Mouse (Mus musculus) hindbrain, embryonic 13.5 days (tissue): ENCODE measurements at regions not wholly inside any gene's neighbourhood (a gene's known extent, or its start where the extent isn't known, plus 50 kb on each side); places are given as distances from the start of the nearest gene placed in this dataset.

ENCODE experiments used
- ATAC-seq: fragments of 200-750 bp; cut with Nextera tagmentation; 2 replicates; pipeline ENCODE4 v1.8.0; 2017; ENCODE audit warnings: moderate TSS enrichment; ENCODE audit not compliant: low FRiP score
- H3K27ac ChIP-seq: fragments of 300-500 bp; sonication (generic); 2 replicates; pipeline ENCODE4 v1.5.1; 2015; ENCODE audit warnings: inconsistent platforms, mild to moderate bottlenecking, moderate library complexity
- H3K27me3 ChIP-seq: fragments of 300-500 bp; sonication (generic); 2 replicates; pipeline ENCODE4 v1.6.1; 2015; ENCODE audit warnings: mild to moderate bottlenecking, inconsistent platforms
- H3K36me3 ChIP-seq: fragments of 300-500 bp; sonication (generic); 2 replicates; pipeline ENCODE4 v1.6.1; 2015; ENCODE audit warnings: mild to moderate bottlenecking, inconsistent platforms
- H3K4me1 ChIP-seq: fragments of 300-500 bp; sonication (generic); replicated peaks from 2 replicates; pipeline ENCODE4 v1.6.1; 2015; ENCODE audit warnings: inconsistent platforms
- H3K4me2 ChIP-seq: fragments of 300-500 bp; sonication (generic); 2 replicates; pipeline ENCODE4 v1.6.1; 2015; ENCODE audit warnings: inconsistent platforms, mild to moderate bottlenecking, moderate library complexity
- H3K4me3 ChIP-seq: fragments of 300-500 bp; sonication (generic); 2 replicates; pipeline ENCODE4 v1.5.1; 2015; ENCODE audit warnings: mild to moderate bottlenecking, inconsistent platforms
- H3K9ac ChIP-seq: fragments of 300-500 bp; sonication (generic); 2 replicates; pipeline ENCODE4 v1.6.1; 2015; ENCODE audit warnings: mild to moderate bottlenecking, inconsistent platforms
- H3K9me3 ChIP-seq: fragments of 300-500 bp; sonication (generic); 2 replicates; pipeline ENCODE4 v1.6.1; 2016; ENCODE audit warnings: inconsistent platforms
- WGBS: fragments of 180-500 bp; shearing (Covaris S2); methylation state at CpG from one replicate; pipeline ENCODE4 v1.1.7; 2015; 5-methylcytosine and 5-hydroxymethylcytosine counted together

DNA sequence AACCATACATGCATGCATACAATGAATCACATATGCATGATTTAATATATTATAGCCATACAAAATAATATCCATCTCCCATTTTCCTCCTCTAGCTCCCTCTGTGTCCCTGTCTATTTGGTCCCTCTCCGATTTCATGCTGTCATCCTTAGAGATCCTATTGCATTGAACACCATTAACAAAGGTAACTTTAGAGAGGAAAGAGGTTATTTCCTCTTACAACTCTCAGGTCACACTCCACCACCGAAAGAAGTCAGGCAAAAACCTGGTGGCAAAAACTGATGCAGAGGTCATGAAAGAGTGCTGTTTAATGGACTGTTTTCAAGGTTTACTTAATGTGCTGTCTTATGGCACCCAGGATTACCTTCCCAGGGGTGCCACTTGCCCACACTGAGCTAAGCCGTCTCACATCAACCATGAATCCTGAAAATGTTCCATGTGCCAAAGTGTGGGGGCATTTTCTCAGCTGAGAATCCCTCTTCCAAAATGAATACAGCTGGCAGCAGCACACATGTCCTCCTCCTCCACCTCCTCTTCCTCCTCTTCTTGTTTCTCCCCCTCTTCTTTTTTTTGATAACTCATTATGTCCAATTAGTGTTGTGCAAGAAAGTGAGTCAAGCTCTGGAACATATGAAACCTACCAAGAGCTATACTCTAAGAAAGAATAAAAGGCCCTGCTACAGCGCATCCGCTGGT is 212.4 kb downstream of the Efhb start:
- Histone ChIP-seq H3K9me3 (no peaks in the 10 kb centered on the region), H3K27me3 (no peaks in the 10 kb centered on the region), H3K4me1 (no peaks in the 10 kb centered on the region), H3K9ac (no peak overlapping the region), H3K36me3 (no peaks in the 10 kb centered on the region), H3K4me2 (no peak overlapping the region), H3K4me3 (no peak overlapping the region), H3K27ac (no peak overlapping the region)
- no peak for ATAC-seq
- 87% methylated on average over 5 of the region's 5 CpGs for WGBS

DNA sequence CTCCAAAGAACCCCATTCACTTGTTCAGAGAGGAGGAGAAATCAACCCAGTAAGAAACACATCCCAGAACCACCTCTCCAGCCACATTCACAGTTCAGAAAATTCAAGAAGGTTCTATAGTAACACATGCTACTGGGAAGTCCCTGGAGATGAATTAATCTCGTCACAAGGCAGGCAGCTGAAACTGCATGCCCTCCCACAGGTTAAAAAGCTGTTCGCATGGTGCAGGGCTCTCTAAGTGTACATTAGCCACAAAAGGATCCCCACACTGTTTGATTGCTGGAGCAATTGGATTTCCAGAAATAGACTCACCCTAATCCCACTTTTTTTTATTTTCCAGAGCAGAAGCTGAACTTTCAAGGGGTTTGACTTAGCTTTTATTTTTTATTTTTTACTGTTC is 214.6 kb downstream of the Efhb start:
- Histone ChIP-seq H3K27ac (no peak overlapping the region), H3K4me3 (no peak overlapping the region), H3K9ac (no peak overlapping the region), H3K9me3 (no peaks in the 10 kb centered on the region), H3K4me1 (no peaks in the 10 kb centered on the region), H3K4me2 (no peak overlapping the region), H3K27me3 (no peaks in the 10 kb centered on the region), H3K36me3 (no peaks in the 10 kb centered on the region)
- WGBS, result 38% methylated on average over 2 of the region's 2 CpGs
- ATAC-seq, result no peak

DNA sequence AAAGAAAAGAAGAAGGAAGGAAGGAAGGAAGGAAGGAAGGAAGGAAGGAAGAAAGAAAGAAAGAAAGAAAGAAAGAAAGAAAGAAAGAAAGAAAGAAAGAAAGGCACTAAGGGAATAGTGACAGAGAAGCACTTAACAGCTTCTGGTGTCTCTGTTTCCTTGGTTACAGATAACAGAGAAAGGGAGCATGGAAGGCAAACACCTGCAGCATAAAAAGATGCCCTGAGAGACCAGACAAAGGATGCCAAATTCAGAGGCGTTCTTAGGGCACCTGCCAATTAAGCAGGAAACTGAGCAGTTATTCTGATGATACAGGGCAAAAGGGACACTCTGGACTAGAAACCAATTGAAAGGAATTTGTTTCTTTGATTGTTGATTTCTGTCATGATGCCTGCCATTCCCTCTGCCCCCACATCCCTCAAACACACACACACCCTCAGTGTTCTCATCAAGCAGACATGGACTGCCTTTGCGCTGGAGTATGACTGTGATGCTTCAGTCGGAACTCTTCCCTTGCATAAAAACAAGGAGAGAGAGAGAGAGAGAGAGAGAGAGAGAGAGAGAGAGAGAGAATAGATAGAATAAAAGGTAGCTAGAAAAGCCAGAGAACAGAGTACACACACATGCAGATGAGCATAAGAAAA is 215.4 kb downstream of the Efhb start:
- WGBS, result 61% methylated on average over 3 of the region's 3 CpGs
- H3K27ac ChIP-seq, result no peak overlapping the region
- no peaks in the 10 kb centered on the region for H3K36me3 ChIP-seq
- H3K4me3 ChIP-seq, result no peak overlapping the region
- no peak overlapping the region for H3K9ac ChIP-seq
- H3K4me1 ChIP-seq, result no peaks in the 10 kb centered on the region
- no peak for ATAC-seq
- H3K27me3 ChIP-seq, result no peaks in the 10 kb centered on the region
- H3K9me3 ChIP-seq, result no peaks in the 10 kb centered on the region
- H3K4me2 ChIP-seq, result no peak overlapping the region

DNA sequence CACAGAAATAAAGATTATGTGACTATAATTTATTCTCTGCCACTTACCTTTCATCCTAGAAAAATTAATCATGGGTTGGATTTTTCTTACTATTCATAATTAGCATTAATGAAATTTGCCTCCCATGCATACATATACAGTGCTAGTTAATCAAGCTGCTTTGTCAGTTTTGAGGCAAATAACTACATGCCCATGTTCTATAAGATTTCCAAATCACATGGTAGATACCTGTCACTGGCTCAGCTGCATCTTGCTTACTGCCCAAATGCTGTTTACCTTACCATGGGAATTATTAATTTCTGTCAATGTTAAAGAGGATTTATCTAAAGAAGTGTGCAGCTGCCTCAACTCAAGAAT is 252.7 kb downstream of the Efhb start:
- no peak overlapping the region for H3K9ac ChIP-seq
- H3K27ac ChIP-seq, result no peak overlapping the region
- no peaks in the 10 kb centered on the region for H3K27me3 ChIP-seq
- H3K36me3 ChIP-seq, result no peaks in the 10 kb centered on the region
- no peak overlapping the region for H3K4me2 ChIP-seq
- ATAC-seq, result no peak
- H3K4me3 ChIP-seq, result no peak overlapping the region
- peaks cover 7% of the 10 kb centered on the region; the same call in 1 of the 2 replicates for H3K4me1 ChIP-seq
- H3K9me3 ChIP-seq, result no peaks in the 10 kb centered on the region

DNA sequence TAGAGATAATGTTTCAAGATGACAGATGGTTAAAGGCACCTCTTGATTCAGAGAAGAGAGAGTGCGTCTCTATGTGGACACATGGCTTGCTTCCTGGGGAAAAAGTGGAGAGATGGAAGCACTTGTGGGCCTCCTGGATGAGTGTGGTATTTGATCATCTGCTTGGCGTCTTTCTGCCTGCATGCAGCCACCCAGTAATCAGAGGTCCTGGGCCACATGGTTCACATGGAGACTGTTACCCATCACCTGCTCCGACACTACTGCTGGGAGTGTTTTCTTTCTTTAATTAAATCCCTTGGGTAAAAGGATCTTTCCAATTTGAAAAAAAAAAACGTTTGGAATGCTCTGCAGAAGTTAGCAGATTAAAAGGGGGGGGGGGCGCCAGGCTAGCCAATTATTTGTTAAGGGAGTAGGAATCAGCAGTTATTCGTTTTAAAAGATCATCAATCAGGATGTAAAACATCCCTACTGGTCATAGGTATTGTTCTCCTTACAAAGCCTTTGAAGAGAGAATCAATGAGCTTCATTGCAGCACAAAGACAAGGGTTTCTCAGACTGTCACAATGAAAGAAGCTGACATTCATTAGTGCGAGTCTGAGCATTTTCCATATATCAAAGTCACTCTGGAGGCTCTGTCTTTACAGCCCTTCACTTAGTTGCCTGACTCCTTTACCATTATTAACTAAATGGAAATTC is 253.3 kb downstream of the Efhb start:
- H3K36me3 ChIP-seq, result no peaks in the 10 kb centered on the region
- WGBS, result 12% methylated on average over 7 of the region's 7 CpGs
- peaks cover 7% of the 10 kb centered on the region; the same call in 1 of the 2 replicates for H3K4me1 ChIP-seq
- ATAC-seq, result peak; percentile 59; the same call in 1 of the 2 replicates
- H3K4me2 ChIP-seq, result 0 out of 2 replicates have a peak overlapping the region, but pooled peaks have one; percentile 13
- H3K27ac ChIP-seq, result no peak overlapping the region
- no peak overlapping the region for H3K4me3 ChIP-seq
- H3K9me3 ChIP-seq, result no peaks in the 10 kb centered on the region
- H3K27me3 ChIP-seq, result no peaks in the 10 kb centered on the region
- no peak overlapping the region for H3K9ac ChIP-seq
